Mouse (Mus musculus) lung, postnatal 4 days (tissue): Measurements from ENCODE around the gene Stard9.
"Not testable (repeated sequence)": the region's sequence is repeated elsewhere in the genome, so short reads cannot be mapped to it uniquely, and the experiment has no call there.

Experiments
- DNase-seq, 2 experiments: peaks; one replicate each; pipeline ENCODE4 v3.0.0; 2021

Gene Stard9

GRCm38 (mm10) chr2:120654693-120655092, 25.8 kb downstream of the Stard9 start:
- no peak for DNase-seq

DNA sequence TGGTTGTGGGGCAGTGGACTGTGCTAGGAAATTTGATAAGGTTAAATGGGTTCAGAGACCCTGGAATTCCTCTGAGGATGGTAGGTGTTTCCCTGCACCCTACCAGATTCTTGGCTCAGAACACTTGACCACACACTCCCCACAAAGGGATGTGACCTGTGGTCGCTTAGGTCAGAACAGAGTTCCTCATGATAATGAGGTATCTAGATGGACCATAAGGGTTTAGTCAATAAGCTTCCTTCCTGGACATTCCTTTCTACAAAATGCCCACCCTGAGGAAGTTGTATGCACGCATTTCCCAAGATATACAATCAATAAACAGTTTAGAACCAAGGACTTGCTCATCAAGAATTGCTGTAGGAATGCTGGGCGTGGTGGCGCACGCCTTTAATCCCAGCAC, 27.0 kb downstream of the Stard9 start:
- DNase-seq = no peak

- DNase-seq = no peak
These were observed 27.8 kb downstream of the Stard9 start for GRCm38 (mm10) chr2:120656711-120657110.

DNA sequence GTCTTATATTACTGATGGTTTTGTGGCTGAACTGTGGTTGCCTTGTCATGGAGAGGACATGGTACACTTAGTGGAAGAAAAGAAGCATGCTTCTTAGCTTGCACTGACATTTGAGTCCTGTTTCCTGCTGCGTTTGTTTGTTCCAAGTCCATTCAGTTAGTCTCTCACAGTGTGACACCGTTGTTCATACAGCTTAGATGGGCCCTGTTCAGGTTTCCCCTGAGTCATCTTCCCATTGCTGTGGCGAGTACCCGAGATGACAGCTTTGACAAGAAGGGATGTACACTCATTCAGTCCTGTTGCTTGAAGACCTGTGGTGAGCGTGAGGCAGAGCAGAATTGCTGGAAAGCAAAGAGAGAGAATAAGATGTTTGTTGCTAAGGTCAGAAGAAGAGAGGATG, 29.6 kb downstream of the Stard9 start:
- DNase-seq = no peak

DNA sequence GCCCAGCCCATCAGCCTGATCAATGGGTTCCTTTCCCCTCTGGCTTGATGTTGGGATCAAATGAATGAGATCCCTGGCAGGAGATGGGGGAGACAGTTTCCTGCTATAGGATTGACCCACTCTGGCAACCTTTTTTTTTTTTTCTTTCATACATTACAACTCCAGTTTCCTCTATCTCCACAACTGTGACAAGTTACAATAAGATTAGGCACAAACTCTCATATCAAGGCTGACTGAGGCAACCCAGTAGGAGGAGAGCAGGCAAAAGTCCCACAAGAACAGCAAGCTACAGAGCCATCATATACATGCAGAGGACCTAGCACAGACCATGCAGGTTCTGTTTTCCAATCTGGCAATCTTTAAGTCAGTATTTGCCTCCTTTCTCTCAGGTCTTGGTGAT, 30.4 kb downstream of the Stard9 start:
- DNase-seq = no peak

DNA sequence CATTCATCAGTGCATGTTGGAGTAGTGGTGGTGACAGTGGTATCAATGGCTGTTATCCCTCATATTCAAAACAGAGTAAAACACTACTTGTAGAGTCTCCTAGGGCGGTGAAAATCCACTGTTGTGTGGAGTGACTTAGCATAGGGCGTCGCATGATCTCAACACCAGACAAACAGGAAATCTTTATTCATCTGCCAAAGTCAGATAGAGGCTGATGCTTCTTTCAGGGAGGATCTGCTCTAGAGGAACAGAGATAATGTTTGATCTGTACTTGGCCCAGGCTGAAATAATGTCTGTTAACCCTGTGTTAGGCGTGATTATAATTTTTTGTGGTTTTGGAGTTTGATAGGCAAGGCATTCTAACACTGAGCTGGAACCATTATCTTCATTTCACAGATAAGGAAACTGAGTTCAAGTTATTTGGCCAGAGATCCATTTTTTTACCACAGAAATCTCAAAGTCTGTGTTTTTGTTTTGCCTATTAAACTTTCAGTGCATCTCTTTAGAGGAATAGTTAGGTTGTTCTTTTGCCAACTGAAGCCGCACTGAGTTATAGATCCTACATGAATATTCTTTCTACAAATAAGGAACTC, 31.7 kb downstream of the Stard9 start:
- DNase-seq = no peak

GRCm38 (mm10) chr2:120662766-120663165, 33.8 kb downstream of the Stard9 start:
- DNase-seq = no peak

GRCm38 (mm10) chr2:120663491-120664154, 34.7 kb downstream of the Stard9 start:
- peak in 1 of 2 experiments; percentile 33 for DNase-seq

DNA sequence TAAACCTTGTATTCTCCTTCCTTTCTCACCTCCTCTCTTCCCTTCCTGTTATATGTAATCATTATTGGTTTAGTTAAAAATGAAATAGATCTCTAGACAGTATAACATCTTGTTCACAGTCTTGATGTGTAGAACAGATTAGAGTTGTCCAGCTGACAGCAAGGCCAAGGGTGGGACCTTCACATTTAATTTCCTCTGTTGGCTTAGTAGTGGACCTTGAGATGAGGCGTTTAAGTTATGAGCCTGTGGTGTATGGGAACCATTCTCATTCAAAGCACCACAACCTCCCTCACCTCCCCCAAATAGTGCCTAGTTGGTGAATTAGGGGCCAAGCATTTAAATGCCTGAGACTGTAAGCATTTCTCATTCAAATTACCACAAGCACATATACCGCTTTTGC, 38.5 kb downstream of the Stard9 start:
- DNase-seq = no peak

DNA sequence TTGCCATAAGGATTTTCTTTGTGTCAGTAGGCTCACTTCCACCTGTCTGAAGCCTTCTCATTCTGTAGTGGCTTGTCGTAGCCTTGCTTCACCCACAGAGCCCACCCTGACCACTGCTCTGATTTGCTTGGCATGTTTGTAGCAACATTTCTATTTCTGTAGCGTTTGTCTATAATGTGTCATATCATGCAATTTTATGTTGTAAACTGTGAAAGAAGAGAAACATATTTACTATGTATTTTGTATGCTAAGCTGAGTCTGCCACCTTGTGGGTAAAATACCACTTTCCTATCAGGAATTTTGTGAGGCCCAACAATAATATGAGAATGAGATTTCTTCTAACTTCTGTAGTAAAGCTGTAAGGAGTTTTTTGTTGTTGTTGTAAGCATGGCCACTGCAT, 41.3 kb downstream of the Stard9 start:
- DNase-seq = peak in 1 of 2 experiments; percentile 34

- DNase-seq = not testable (repeated sequence)
These were observed 52.2 kb downstream of the Stard9 start for GRCm38 (mm10) chr2:120681151-120681550.

- no peak for DNase-seq
These were observed 68.8 kb downstream of the Stard9 start for GRCm38 (mm10) chr2:120697767-120698166.

DNA sequence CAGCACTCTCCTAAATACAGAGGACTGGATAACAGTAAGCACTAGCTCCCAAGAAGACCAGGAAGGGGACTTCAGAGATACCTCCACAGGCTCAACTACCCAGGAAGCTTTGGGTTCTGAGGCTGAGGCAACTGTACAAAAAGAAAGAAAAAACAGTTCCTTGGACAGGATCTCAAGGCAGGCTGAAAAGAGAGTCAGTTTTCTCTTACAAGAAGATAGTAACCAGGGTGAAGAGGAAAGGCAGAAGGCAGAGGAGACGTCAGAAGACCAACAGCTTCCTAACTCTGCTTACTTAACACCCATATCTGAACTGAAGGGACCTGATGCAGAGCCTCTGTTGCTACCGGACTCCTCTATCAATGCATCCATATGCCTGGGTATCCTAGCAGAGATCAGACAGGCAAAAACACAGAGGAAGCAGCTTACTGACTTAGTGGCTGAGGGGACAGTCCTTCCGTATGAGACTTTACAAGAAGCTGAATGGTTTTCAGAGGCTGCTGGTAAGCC, 71.5 kb downstream of the Stard9 start:
- DNase-seq = no peak

- DNase-seq = no peak
These were observed 73.8 kb downstream of the Stard9 start for GRCm38 (mm10) chr2:120702675-120703074.

DNA sequence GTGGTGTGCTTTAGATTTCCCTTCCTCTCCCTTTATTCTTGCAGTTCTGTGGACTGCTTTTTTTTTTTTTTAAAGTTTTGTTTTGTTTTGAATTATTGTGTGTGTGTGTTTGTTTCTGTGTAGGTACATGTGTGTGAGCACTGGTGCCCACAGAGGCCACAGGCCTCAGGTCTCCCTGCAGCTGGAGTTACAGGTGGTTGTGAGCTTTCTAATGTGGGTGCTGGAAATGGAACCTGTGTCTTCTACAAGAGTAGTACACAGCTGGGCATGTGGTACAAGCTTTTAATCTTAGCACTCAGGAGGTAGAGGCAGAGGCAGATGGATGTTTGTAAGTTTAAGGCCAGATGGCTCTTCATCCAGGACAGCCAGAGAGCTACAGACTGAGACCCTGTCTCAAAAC, 78.1 kb downstream of the Stard9 start:
- DNase-seq = no peak

GRCm38 (mm10) chr2:120710154-120710553, 81.2 kb downstream of the Stard9 start:
- DNase-seq = no peak

DNA sequence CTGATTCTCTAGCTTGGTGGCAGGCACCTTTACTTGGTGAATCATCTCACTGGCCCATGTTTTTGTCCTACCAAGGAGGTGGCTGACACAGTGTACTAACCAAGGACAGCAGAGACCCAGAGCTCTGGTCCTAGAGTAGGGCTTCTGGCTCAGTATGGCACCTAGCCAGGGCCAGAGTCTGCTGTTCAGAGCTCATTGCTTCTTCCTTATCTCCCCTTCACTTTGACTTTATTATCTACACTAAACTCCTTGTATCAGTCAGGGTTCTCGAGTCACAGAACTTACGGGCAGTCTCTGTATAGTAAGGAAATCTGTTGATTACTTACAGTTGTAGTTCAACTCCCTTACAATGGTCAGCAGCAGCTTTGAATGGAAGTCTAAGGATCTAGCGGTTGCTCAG, 82.0 kb downstream of the Stard9 start:
- DNase-seq = no peak

- DNase-seq = no peak
These were observed 84.5 kb downstream of the Stard9 start for GRCm38 (mm10) chr2:120713441-120713840.

DNA sequence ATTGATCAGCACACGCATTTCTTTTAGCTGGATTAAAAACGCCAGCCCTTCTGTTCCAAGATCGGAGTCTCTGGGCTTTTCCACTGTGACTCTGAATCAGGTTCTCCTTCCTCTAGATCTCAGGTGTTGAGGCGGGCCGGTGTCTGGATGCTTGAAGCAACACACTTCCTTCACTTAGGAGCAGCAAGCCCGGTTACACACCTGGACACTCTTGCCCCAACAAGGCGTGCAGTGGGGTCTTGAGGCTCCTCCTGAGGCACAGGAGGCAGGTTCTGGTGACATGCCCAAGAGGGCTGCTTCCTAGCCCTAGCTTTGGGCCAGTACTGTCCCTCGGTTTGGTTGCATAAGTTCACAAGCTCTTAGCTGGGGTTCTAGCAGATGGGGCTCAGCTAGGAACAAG, 89.6 kb downstream of the Stard9 start:
- no peak for DNase-seq

GRCm38 (mm10) chr2:120720821-120721220, 91.9 kb downstream of the Stard9 start:
- no peak for DNase-seq

DNA sequence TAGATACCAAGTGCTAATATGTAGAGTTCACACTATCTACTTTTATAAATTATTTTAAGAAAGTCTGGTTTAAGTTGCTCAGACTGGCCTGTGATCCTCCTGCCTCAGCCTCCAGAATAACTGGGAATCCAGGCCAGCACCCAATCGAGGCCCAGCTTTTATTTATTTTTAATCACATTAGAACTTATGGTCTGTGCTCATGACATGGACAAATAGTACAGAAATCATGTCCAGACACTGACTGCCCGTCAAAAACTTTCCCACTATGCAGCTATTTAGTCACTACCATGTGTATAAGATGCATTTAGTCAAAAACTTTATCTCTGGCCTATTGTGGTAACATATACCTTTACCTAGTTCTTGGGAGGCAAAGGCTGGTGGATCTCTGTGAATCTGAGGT, 93.0 kb downstream of the Stard9 start:
- no peak for DNase-seq

DNA sequence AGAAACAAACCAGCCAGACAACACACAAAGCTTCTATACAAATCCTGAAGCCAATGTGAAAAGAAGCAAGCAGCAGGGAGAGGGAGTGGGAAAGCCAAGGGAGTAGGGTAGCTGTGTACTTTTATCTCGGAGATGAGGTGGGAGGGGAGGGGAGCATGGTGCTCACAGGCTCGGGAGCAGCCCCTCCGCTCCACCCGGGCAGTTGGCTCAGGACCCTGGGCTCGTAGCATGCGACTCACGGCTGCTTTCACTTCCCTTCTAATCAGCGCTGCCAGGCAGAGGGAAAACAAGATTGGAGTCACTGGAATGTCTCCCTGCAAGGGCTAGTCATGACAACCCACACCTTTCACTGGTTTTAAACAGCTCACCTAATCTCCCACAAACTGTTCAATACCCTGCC, 93.6 kb downstream of the Stard9 start:
- DNase-seq = no peak

- DNase-seq = no peak
These were observed 94.7 kb downstream of the Stard9 start for GRCm38 (mm10) chr2:120723621-120724020.

DNA sequence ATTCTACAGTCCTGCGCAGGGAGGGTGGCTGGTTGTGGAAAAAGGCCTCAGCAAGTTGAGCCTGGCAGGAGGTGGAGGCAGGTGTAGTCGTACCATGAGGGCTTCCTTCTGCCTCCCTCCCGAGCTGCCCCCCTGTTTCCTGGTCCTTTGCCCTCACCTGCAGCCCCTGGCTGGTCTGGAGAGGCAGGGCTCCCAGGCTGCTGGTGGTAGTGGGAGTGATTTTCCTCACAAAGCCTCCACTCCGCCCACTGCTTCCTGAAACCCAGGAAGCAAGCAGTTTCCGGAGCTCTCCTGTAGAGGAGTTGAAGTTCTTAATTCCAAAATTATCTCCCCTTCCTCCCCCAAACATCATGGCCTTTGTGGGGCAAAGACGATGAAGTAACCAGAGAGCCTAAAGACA, 95.3 kb downstream of the Stard9 start:
- DNase-seq = no peak
